Comparison of ENCODE assay signal across 8 mouse cellular contexts in genomic region chr14:55559799-55560201, GRCm38 (mm10). TPM values are rescaled to one million over a fixed set of nuclear protein-coding genes. Genes with fewer than 3 reads are reported as not detected.
DNase-seq lines count a peak whose midpoint lies in the region; ATAC-seq and TF ChIP-seq lines count a peak whose summit lies in the region.

TSS of gene Dcaf11 (plus strand) at chr14:55560006.

- peak within 1 kb of the TSS; percentile 66 for H3K9ac ChIP-seq in kidney, embryonic 15.5 days

- no peaks in the 10 kb centered on the region for H3K9me3 ChIP-seq in heart, embryonic 10.5 days
- H3K9me3 ChIP-seq in kidney, embryonic 15.5 days (replicated peaks), result no peaks in the 10 kb centered on the region

- H3K4me1 ChIP-seq in bone marrow macrophage, adult 2 months (ENCODE audit: control insufficient read depth, insufficient read depth, low read length), result peaks cover 25% of the 10 kb centered on the region
- H3K4me1 ChIP-seq in embryonic fibroblast, embryonic 13.5 days (ENCODE audit: control insufficient read depth, insufficient read depth, low read length), result peaks cover 3% of the 10 kb centered on the region; the same call in 1 of the 2 replicates
- H3K4me1 ChIP-seq in heart, embryonic 10.5 days, result peaks cover 16% of the 10 kb centered on the region
- H3K4me1 ChIP-seq in kidney, embryonic 15.5 days, result peaks cover 37% of the 10 kb centered on the region

- under 1% methylated on average over 27 of the region's 27 CpGs for WGBS in heart, embryonic 10.5 days
- WGBS in kidney, embryonic 15.5 days, result under 1% methylated on average over 27 of the region's 27 CpGs

- ATAC-seq in kidney, embryonic 15.5 days (replicated peaks; ENCODE audit: low FRiP score), result peak; percentile 90
- ATAC-seq in monocyte, adult 5-6 weeks (replicated peaks; ENCODE audit: insufficient number of reproducible peaks, low FRiP score, low TSS enrichment, poor library complexity, severe bottlenecking), result peak; percentile 51

- peaks cover 23% of the 10 kb centered on the region for H3K36me3 ChIP-seq in heart, embryonic 10.5 days
- H3K36me3 ChIP-seq in kidney, embryonic 15.5 days, result peaks cover 24% of the 10 kb centered on the region

- peak; percentile 97 for DNase-seq in A20 (ENCODE audit: low read depth, low spot score)
- peak; percentile 97 for DNase-seq in heart, embryonic 10.5 days (ENCODE audit: low spot score)
- peak; percentile 94 for DNase-seq in liver
- DNase-seq in spleen, postnatal 4 days (ENCODE audit: low spot score in 2 of 2), result peak; percentile 90 to 95

- H3K4me2 ChIP-seq in kidney, embryonic 15.5 days, result peak within 1 kb of the TSS; percentile 87

- peak within 1 kb of the TSS; percentile 91 for H3K27ac ChIP-seq in bone marrow macrophage, adult 2 months (ENCODE audit: insufficient read depth, low read depth, low read length)
- peak within 1 kb of the TSS; percentile 90 for H3K27ac ChIP-seq in embryonic fibroblast, embryonic 13.5 days (ENCODE audit: insufficient read depth, low read length)
- peak within 1 kb of the TSS; percentile 98 for H3K27ac ChIP-seq in heart, embryonic 10.5 days
- H3K27ac ChIP-seq in kidney, embryonic 15.5 days, result peak within 1 kb of the TSS; percentile 99

- no peak for TF ChIP-seq POLR2A in bone marrow macrophage, adult 2 months (IDR thresholded peaks at IDR 0.05; ENCODE audit: borderline replicate concordance, low read depth, low read length)
- peak; percentile 81 for TF ChIP-seq POLR2A in embryonic fibroblast, embryonic 13.5 days (IDR thresholded peaks at IDR 0.05; ENCODE audit: low read depth, low read length)

- no peak for TF ChIP-seq CTCF in bone marrow macrophage, adult 2 months (IDR thresholded peaks at IDR 0.05; ENCODE audit: low read depth, low read length)
- no peak for TF ChIP-seq CTCF in embryonic fibroblast, embryonic 13.5 days (IDR thresholded peaks at IDR 0.05; ENCODE audit: borderline replicate concordance, insufficient read depth, low read length)

- H3K27me3 ChIP-seq in heart, embryonic 10.5 days (ENCODE audit: insufficient read depth, poor library complexity, severe bottlenecking), result no peaks in the 10 kb centered on the region
- no peaks in the 10 kb centered on the region for H3K27me3 ChIP-seq in kidney, embryonic 15.5 days

- H3K4me3 ChIP-seq in bone marrow macrophage, adult 2 months (ENCODE audit: insufficient read depth, low read length), result peak within 1 kb of the TSS; percentile 94
- H3K4me3 ChIP-seq in embryonic fibroblast, embryonic 13.5 days (ENCODE audit: insufficient read depth, low read length), result peak within 1 kb of the TSS; percentile 80
- peak within 1 kb of the TSS; percentile 77 for H3K4me3 ChIP-seq in heart, embryonic 10.5 days
- H3K4me3 ChIP-seq in kidney, embryonic 15.5 days (replicated peaks), result peak within 1 kb of the TSS; percentile 71

RNA-seq across cellular contexts. Expression of gene Dcaf11, which starts in this region (rescaled TPM):
- polyA plus RNA-seq in bone marrow macrophage, adult 2 months (2012; ENCODE audit: insufficient read depth, insufficient read length, missing spikeins), result 54.5 and 57.0 TPM in 2 replicates
- 19.4 and 20.7 TPM in 2 replicates for polyA plus RNA-seq in embryonic fibroblast, embryonic 13.5 days (2011; ENCODE audit: insufficient read length, low read depth, missing spikeins)
- polyA plus RNA-seq in heart, embryonic 10.5 days (2016; fragmentation: Nextera tagmentation; extraction: Ambion mirVana), result 69.9 and 75.2 TPM in 2 replicates
- 89.2 and 93.0 TPM in 2 replicates for polyA plus RNA-seq in kidney, embryonic 15.5 days (2015; fragmentation: Nextera tagmentation; extraction: Ambion mirVana)
- 70.5 to 154 TPM (median 91.7 TPM) in 3 replicates for total RNA-seq in monocyte, adult 5-6 weeks (2017)

Comparison
In these comparisons a context has a peak if more than half of its experiments do, and no peak if none do; other contexts are left out.
1. Peak in every context shown above with its lines: DNase-seq, ATAC-seq, H3K4me3 ChIP-seq and H3K27ac ChIP-seq.